Mouse (Mus musculus) olfactory bulb, adult 2 months (tissue): ENCODE results near the gene Pdgfa. TPM values are rescaled to one million over a fixed set of nuclear protein-coding genes. Genes with fewer than 3 reads are reported as not detected.

Source experiments
- H3K27ac ChIP-seq: fragments of 200-500 bp; 2 replicates; pipeline ENCODE4 v1.5.1; 2012; ENCODE audit warnings: low read depth, low read length; ENCODE audit not compliant: insufficient read depth
- H3K4me1 ChIP-seq: fragments of 200-500 bp; 2 replicates; pipeline ENCODE4 v1.6.1; 2012; ENCODE audit warnings: low read length; ENCODE audit not compliant: control insufficient read depth, insufficient read depth
- H3K4me3 ChIP-seq: fragments of 200-500 bp; 2 replicates; pipeline ENCODE4 v1.5.1; 2012; ENCODE audit warnings: mild to moderate bottlenecking, low read depth, low read length, moderate library complexity; ENCODE audit not compliant: insufficient read depth
- CTCF ChIP-seq: fragments of 200-500 bp; IDR thresholded peaks from 2 replicates; pipeline ENCODE4 v1.5.1; 2012; ENCODE audit warnings: low read depth, mild to moderate bottlenecking, low read length, moderate library complexity; ENCODE audit not compliant: insufficient read depth
- POLR2A ChIP-seq: fragments of 200-500 bp; IDR thresholded peaks from 2 replicates; pipeline ENCODE4 v1.6.1; 2012; ENCODE audit warnings: mild to moderate bottlenecking, low read depth, low read length, moderate library complexity; ENCODE audit not compliant: insufficient read depth
- WGBS: fragments of 180-500 bp; shearing (Covaris S2); methylation state at CpG from one replicate; pipeline ENCODE4 v1.1.7; 2018; 5-methylcytosine and 5-hydroxymethylcytosine counted together
- polyA plus RNA-seq: library from polyadenylated mRNA; stranded (reverse); fragments of >200 nt; gene quantifications from 2 replicates; pipeline ENCODE4 v1.2.4, GENCODE M21; 2012; ENCODE audit warnings: low replicate concordance; ENCODE audit not compliant: missing spikeins, insufficient read depth, insufficient read length

Gene Pdgfa
- polyA plus RNA-seq, 1 experiment = not detected

GRCm38 (mm10) chr5:138934540-138934939 lies 62.6 kb downstream of the Pdgfa start:
- WGBS = 53% methylated on average over 6 of the region's 6 CpGs
- TF ChIP-seq CTCF = no peak
- TF ChIP-seq POLR2A = no peak
- Histone ChIP-seq H3K4me1 (peaks cover 15% of the 10 kb centered on the region), H3K4me3 (no peak overlapping the region), H3K27ac (no peak overlapping the region)

- no peak overlapping the region for H3K4me3 ChIP-seq
- H3K4me1 ChIP-seq = peaks cover 15% of the 10 kb centered on the region
- 32% methylated on average over 18 of the region's 18 CpGs for WGBS
- TF ChIP-seq POLR2A (no peak), CTCF (no peak)
- H3K27ac ChIP-seq = no peak overlapping the region
Measured at GRCm38 (mm10) chr5:138932460-138933432, 64.4 kb downstream of the Pdgfa start.

- WGBS = 57% methylated on average over 13 of the region's 13 CpGs
- no peak overlapping the region for H3K4me3 ChIP-seq
- TF ChIP-seq CTCF (no peak), POLR2A (no peak)
- no peak overlapping the region for H3K27ac ChIP-seq
- H3K4me1 ChIP-seq = peaks cover 15% of the 10 kb centered on the region
Measured at GRCm38 (mm10) chr5:138931836-138932235, 65.3 kb downstream of the Pdgfa start.

- 87% methylated on average over 10 of the region's 10 CpGs for WGBS
- Histone ChIP-seq H3K4me1 (peaks cover 15% of the 10 kb centered on the region), H3K27ac (no peak overlapping the region), H3K4me3 (no peak overlapping the region)
- TF ChIP-seq POLR2A (no peak), CTCF (no peak)
Measured at GRCm38 (mm10) chr5:138929879-138930507, 67.2 kb downstream of the Pdgfa start.

Other genes with a start within 250 kb of the Pdgfa start
- not detected in 2 replicates for gene Fam20c, start 242.9 kb downstream of the Pdgfa start, polyA plus RNA-seq
- not detected in 2 replicates for gene Gm5294, start 177.3 kb downstream of the Pdgfa start, polyA plus RNA-seq
- gene Prkar1b, start 152.6 kb upstream of the Pdgfa start, polyA plus RNA-seq = not detected in 2 replicates
- gene Dnaaf5, start 152.9 kb upstream of the Pdgfa start, polyA plus RNA-seq = not detected in 2 replicates
- not detected in 2 replicates for gene Sun1, start 203.3 kb upstream of the Pdgfa start, polyA plus RNA-seq